Mouse (Mus musculus) ovary, adult 2 months (tissue): Measurements from ENCODE around the gene Gm11099. TPM values are rescaled to one million over a fixed set of nuclear protein-coding genes. Genes with fewer than 3 reads are reported as not detected.

Experiments used
- polyA plus RNA-seq: library from polyadenylated mRNA; depleted of rRNA; stranded (reverse); fragments of >200 nt; gene quantifications from 2 replicates; pipeline ENCODE4 v1.2.3, GENCODE M21; 2012; rRNA removed

Gm11099 gene
- not detected in 2 replicates for polyA plus RNA-seq

GRCm38 (mm10) chr2:58859134-58859533 is at the start of gene Gm11099:
TSS of gene Gm11099 (plus strand) at chr2:58859434.

